Mouse (Mus musculus): ENCODE measurements around the gene Tex2. TPM values are rescaled to one million over a fixed set of nuclear protein-coding genes. Genes with fewer than 3 reads are reported as not detected.

Tex2 gene
- total and polyA plus RNA-seq, 2 experiments from 2014 or later, result 30.8 to 60.5 TPM

- Histone ChIP-seq H3K9me3 (ENCODE audit: low read length) (no peaks in the 10 kb centered on the region), H3K27ac (no peak overlapping the region), H3K9ac (replicated peaks; ENCODE audit: low read length) (no peak overlapping the region), H3K27me3 (ENCODE audit: insufficient read depth, low read length) (no peaks in the 10 kb centered on the region), H3K4me1 (ENCODE audit: insufficient read depth, low read length) (peaks cover 5% of the 10 kb centered on the region; the same call in 1 of the 2 replicates), H3K4me2 (ENCODE audit: low read depth, low read length) (no peak overlapping the region), H3K4me3 (ENCODE audit: low read length) (no peak overlapping the region), H3K36me3 (ENCODE audit: insufficient read depth, low read length) (no peaks in the 10 kb centered on the region)
- ATAC-seq (no peak), DNase-seq (ENCODE audit: low spot score) (no peak)
- no peak for TF ChIP-seq CTCF (IDR thresholded peaks at IDR 0.05; ENCODE audit: low read depth)
- 59% methylated on average over 10 of the region's 10 CpGs for WGBS
Observed at GRCm38 (mm10) chr11:106527147-106527821, 85.9 kb downstream of the Tex2 start.

GRCm38 (mm10) chr11:106522538-106522937 is 90.7 kb downstream of the Tex2 start:
- Histone ChIP-seq H3K27me3 (ENCODE audit: insufficient read depth, low read length) (no peaks in the 10 kb centered on the region), H3K4me1 (ENCODE audit: insufficient read depth, low read length) (no peaks in the 10 kb centered on the region), H3K9ac (replicated peaks; ENCODE audit: low read length) (no peak overlapping the region), H3K4me2 (ENCODE audit: low read depth, low read length) (no peak overlapping the region), H3K9me3 (ENCODE audit: low read length) (no peaks in the 10 kb centered on the region), H3K36me3 (ENCODE audit: insufficient read depth, low read length) (no peaks in the 10 kb centered on the region), H3K4me3 (ENCODE audit: low read length) (no peak overlapping the region), H3K27ac (no peak overlapping the region)
- ATAC-seq (0 out of 2 replicates have a peak, but pooled peaks have one; percentile 49), DNase-seq (ENCODE audit: low spot score) (no peak)
- peak; percentile 49 for TF ChIP-seq CTCF (IDR thresholded peaks at IDR 0.05; ENCODE audit: low read depth)
- 38% methylated on average over 3 of the region's 3 CpGs for whole genome bisulfite sequencing

- no peaks in the 10 kb centered on the region for H3K27me3 ChIP-seq (ENCODE audit: insufficient read depth, low read length)
- no peaks in the 10 kb centered on the region for H3K4me1 ChIP-seq (ENCODE audit: insufficient read depth, low read length)
- no peak overlapping the region for H3K4me3 ChIP-seq (ENCODE audit: low read length)
- no peak overlapping the region for H3K4me2 ChIP-seq (ENCODE audit: low read depth, low read length)
- H3K27ac ChIP-seq, result 0 out of 2 replicates have a peak overlapping the region, but pooled peaks have one; percentile 7
- DNase-seq (ENCODE audit: low spot score), result peak; percentile 21
- no peak for ATAC-seq
- H3K9ac ChIP-seq (replicated peaks; ENCODE audit: low read length), result no peak overlapping the region
- WGBS, result 37% methylated on average over 4 of the region's 4 CpGs
- no peaks in the 10 kb centered on the region for H3K9me3 ChIP-seq (ENCODE audit: low read length)
- no peaks in the 10 kb centered on the region for H3K36me3 ChIP-seq (ENCODE audit: insufficient read depth, low read length)
- no peak for TF ChIP-seq CTCF (IDR thresholded peaks at IDR 0.05; ENCODE audit: low read depth)
Observed at GRCm38 (mm10) chr11:106521612-106522011, 91.6 kb downstream of the Tex2 start.

- H3K4me1 ChIP-seq (ENCODE audit: insufficient read depth, low read length), result 0 out of 2 replicates have a peak, but pooled peaks cover under 1% of the 10 kb centered on the region
- ATAC-seq (no peak), DNase-seq (ENCODE audit: low spot score) (no peak)
- H3K4me3 ChIP-seq (ENCODE audit: low read length), result no peak overlapping the region
- no peak overlapping the region for H3K4me2 ChIP-seq (ENCODE audit: low read depth, low read length)
- no peak overlapping the region for H3K27ac ChIP-seq
- 42% methylated on average over 3 of the region's 3 CpGs for WGBS
- no peak overlapping the region for H3K9ac ChIP-seq (replicated peaks; ENCODE audit: low read length)
- no peaks in the 10 kb centered on the region for H3K36me3 ChIP-seq (ENCODE audit: insufficient read depth, low read length)
- no peaks in the 10 kb centered on the region for H3K9me3 ChIP-seq (ENCODE audit: low read length)
- no peak for TF ChIP-seq CTCF (IDR thresholded peaks at IDR 0.05; ENCODE audit: low read depth)
- H3K27me3 ChIP-seq (ENCODE audit: insufficient read depth, low read length), result no peaks in the 10 kb centered on the region
Observed at GRCm38 (mm10) chr11:106520404-106520803, 92.8 kb downstream of the Tex2 start.

GRCm38 (mm10) chr11:106519519-106519918 is 93.7 kb downstream of the Tex2 start:
- H3K4me3 ChIP-seq (ENCODE audit: low read length), result no peak overlapping the region
- H3K9ac ChIP-seq (replicated peaks; ENCODE audit: low read length), result no peak overlapping the region
- no peak overlapping the region for H3K4me2 ChIP-seq (ENCODE audit: low read depth, low read length)
- H3K9me3 ChIP-seq (ENCODE audit: low read length), result no peaks in the 10 kb centered on the region
- no peaks in the 10 kb centered on the region for H3K27me3 ChIP-seq (ENCODE audit: insufficient read depth, low read length)
- WGBS, result 64% methylated on average over 4 of the region's 4 CpGs
- H3K36me3 ChIP-seq (ENCODE audit: insufficient read depth, low read length), result no peaks in the 10 kb centered on the region
- DNase-seq (ENCODE audit: low spot score) (no peak), ATAC-seq (no peak)
- no peak for TF ChIP-seq CTCF (IDR thresholded peaks at IDR 0.05; ENCODE audit: low read depth)
- 0 out of 2 replicates have a peak, but pooled peaks cover 5% of the 10 kb centered on the region for H3K4me1 ChIP-seq (ENCODE audit: insufficient read depth, low read length)
- H3K27ac ChIP-seq, result no peak overlapping the region

GRCm38 (mm10) chr11:106518391-106518790 is 94.8 kb downstream of the Tex2 start:
- Histone ChIP-seq H3K27me3 (ENCODE audit: insufficient read depth, low read length) (no peaks in the 10 kb centered on the region), H3K9me3 (ENCODE audit: low read length) (no peaks in the 10 kb centered on the region), H3K9ac (replicated peaks; ENCODE audit: low read length) (no peak overlapping the region), H3K4me1 (ENCODE audit: insufficient read depth, low read length) (0 out of 2 replicates have a peak, but pooled peaks cover 5% of the 10 kb centered on the region), H3K4me3 (ENCODE audit: low read length) (no peak overlapping the region), H3K27ac (no peak overlapping the region), H3K4me2 (ENCODE audit: low read depth, low read length) (no peak overlapping the region), H3K36me3 (ENCODE audit: insufficient read depth, low read length) (no peaks in the 10 kb centered on the region)
- no peak for DNase-seq (ENCODE audit: low spot score)
- ATAC-seq, result no peak
- WGBS, result 40% methylated on average over 4 of the region's 4 CpGs
- TF ChIP-seq CTCF (IDR thresholded peaks at IDR 0.05; ENCODE audit: low read depth), result no peak
